Mouse (Mus musculus) kidney, embryonic 14.5 days (tissue): ENCODE measurements at regions not wholly inside any gene's neighbourhood (a gene's known extent, or its start where the extent isn't known, plus 50 kb on each side); places are given as distances from the start of the nearest gene placed in this dataset.

Experiments
- ATAC-seq: fragments of 200-750 bp; cut with Nextera tagmentation; 2 replicates; pipeline ENCODE4 v1.8.0; 2017; ENCODE audit warnings: moderate number of reproducible peaks, mild to moderate bottlenecking, moderate TSS enrichment, moderate library complexity; ENCODE audit not compliant: low FRiP score, low TSS enrichment
- H3K27ac ChIP-seq: fragments of 300-500 bp; sonication (generic); 2 replicates; pipeline ENCODE4 v1.5.1; 2014; ENCODE audit warnings: low read depth, mild to moderate bottlenecking, low read length, moderate library complexity, mixed read lengths
- H3K27me3 ChIP-seq: fragments of 300-500 bp; sonication (generic); 2 replicates; pipeline ENCODE4 v1.6.1; 2014; ENCODE audit warnings: mild to moderate bottlenecking, low read length; ENCODE audit not compliant: control insufficient read depth, insufficient read depth
- H3K36me3 ChIP-seq: fragments of 300-500 bp; sonication (generic); 2 replicates; pipeline ENCODE4 v1.6.1; 2014; ENCODE audit warnings: low read length, mixed read lengths; ENCODE audit not compliant: control insufficient read depth, insufficient read depth
- H3K4me1 ChIP-seq: fragments of 300-500 bp; sonication (generic); 2 replicates; pipeline ENCODE4 v1.6.1; 2014; ENCODE audit warnings: low read length, mixed read lengths; ENCODE audit not compliant: control insufficient read depth, insufficient read depth
- H3K4me2 ChIP-seq: fragments of 300-500 bp; sonication (generic); replicated peaks from 2 replicates; pipeline ENCODE4 v1.6.1; 2014; ENCODE audit warnings: low read depth, mild to moderate bottlenecking, low read length
- H3K4me3 ChIP-seq: fragments of 300-500 bp; sonication (generic); 2 replicates; pipeline ENCODE4 v1.5.1; 2014; ENCODE audit warnings: mild to moderate bottlenecking, low read length
- H3K9ac ChIP-seq: fragments of 300-500 bp; sonication (generic); 2 replicates; pipeline ENCODE4 v1.6.1; 2014; ENCODE audit warnings: low read depth, mild to moderate bottlenecking, low read length, moderate library complexity
- H3K9me3 ChIP-seq: fragments of 300-500 bp; sonication (generic); 2 replicates; pipeline ENCODE4 v1.6.1; 2016; ENCODE audit warnings: low read length; ENCODE audit not compliant: control insufficient read depth
- WGBS: fragments of 180-500 bp; shearing (Covaris S2); extraction: QIAGEN DNeasy Blood & Tissue Kit; methylation state at CpG from one replicate; pipeline ENCODE4 v1.1.7; 2014; 5-methylcytosine and 5-hydroxymethylcytosine counted together

DNA sequence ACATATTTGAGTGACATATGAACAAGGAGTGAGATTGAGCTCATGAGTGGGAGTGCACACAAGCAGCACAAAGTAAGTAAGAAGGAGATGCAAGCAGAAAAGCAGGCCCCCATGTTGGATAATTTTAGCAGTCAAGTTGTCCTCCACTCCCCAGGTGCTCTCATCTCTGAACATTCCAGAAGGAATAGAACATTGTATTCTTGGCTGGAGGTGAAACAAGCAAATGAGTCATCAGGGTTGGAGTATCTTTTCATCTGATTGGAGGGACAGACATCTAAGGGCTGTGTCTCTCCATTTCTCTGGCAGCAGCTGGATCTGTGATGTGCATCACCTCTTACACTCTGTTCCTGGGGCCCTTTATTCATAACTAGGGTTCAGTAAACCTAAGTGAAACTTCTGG lies 122.7 kb downstream of the Cldn1 start:
- Histone ChIP-seq H3K4me1 (no peaks in the 10 kb centered on the region), H3K4me2 (no peak overlapping the region), H3K27me3 (no peaks in the 10 kb centered on the region), H3K36me3 (no peaks in the 10 kb centered on the region), H3K9ac (no peak overlapping the region), H3K9me3 (no peaks in the 10 kb centered on the region), H3K4me3 (no peak overlapping the region), H3K27ac (no peak overlapping the region)
- no peak for ATAC-seq

GRCm38 (mm10) chr16:26247926-26248325 lies 123.7 kb downstream of the Cldn1 start:
- Histone ChIP-seq H3K9ac (no peak overlapping the region), H3K4me1 (no peaks in the 10 kb centered on the region), H3K27ac (no peak overlapping the region), H3K4me3 (no peak overlapping the region), H3K9me3 (no peaks in the 10 kb centered on the region), H3K36me3 (no peaks in the 10 kb centered on the region), H3K4me2 (no peak overlapping the region), H3K27me3 (no peaks in the 10 kb centered on the region)
- WGBS, result 81% methylated on average over 1 of the region's 1 CpGs
- ATAC-seq, result no peak

- Histone ChIP-seq H3K9ac (no peak overlapping the region), H3K27me3 (no peaks in the 10 kb centered on the region)
Measured at GRCm38 (mm10) chr16:26235239-26235638, 129.7 kb upstream of the P3h2 start.

DNA sequence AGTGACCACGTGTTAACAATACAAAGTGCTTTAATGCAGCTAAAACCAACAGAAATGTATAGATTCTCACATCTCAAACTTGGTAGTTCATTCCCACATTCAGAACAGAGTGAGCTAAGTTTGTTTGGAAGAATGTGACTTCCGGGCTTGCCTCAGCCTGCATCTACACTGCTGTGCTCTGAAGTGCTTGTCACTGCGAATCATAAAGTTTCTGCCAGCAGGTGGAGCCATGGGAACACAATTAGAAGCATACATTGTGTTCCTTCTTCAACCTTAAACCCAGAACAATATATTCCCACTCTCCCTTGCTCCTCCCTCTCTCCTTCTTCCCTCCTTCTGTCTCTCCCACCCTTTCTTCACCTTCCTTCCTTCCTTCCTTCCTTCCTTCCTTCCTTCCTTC lies 128.5 kb upstream of the P3h2 start:
- 9% methylated on average over 3 of the region's 3 CpGs for WGBS
- H3K27me3 ChIP-seq, result no peaks in the 10 kb centered on the region
- no peak overlapping the region for H3K4me3 ChIP-seq
- ATAC-seq, result peak; percentile 89; the same call in 1 of the 2 replicates
- no peaks in the 10 kb centered on the region for H3K4me1 ChIP-seq
- H3K9me3 ChIP-seq, result no peaks in the 10 kb centered on the region
- H3K4me2 ChIP-seq, result no peak overlapping the region
- H3K9ac ChIP-seq, result no peak overlapping the region
- no peak overlapping the region for H3K27ac ChIP-seq
- no peaks in the 10 kb centered on the region for H3K36me3 ChIP-seq

More at GRCm38 (mm10) chr16:26235239-26235638, 129.7 kb upstream of the P3h2 start:
- Histone ChIP-seq H3K9me3 (no peaks in the 10 kb centered on the region), H3K36me3 (no peaks in the 10 kb centered on the region), H3K4me1 (no peaks in the 10 kb centered on the region), H3K27ac (no peak overlapping the region), H3K4me2 (no peak overlapping the region), H3K4me3 (no peak overlapping the region)
- no peak for ATAC-seq

GRCm38 (mm10) chr16:26231110-26231509 lies 125.5 kb upstream of the P3h2 start:
- Histone ChIP-seq H3K27ac (no peak overlapping the region), H3K9ac (no peak overlapping the region), H3K36me3 (no peaks in the 10 kb centered on the region), H3K4me3 (no peak overlapping the region), H3K4me2 (no peak overlapping the region), H3K9me3 (no peaks in the 10 kb centered on the region), H3K27me3 (no peaks in the 10 kb centered on the region), H3K4me1 (no peaks in the 10 kb centered on the region)
- 89% methylated on average over 1 of the region's 1 CpGs for WGBS
- ATAC-seq, result no peak

GRCm38 (mm10) chr16:26211418-26211817 lies 105.8 kb upstream of the P3h2 start:
- Histone ChIP-seq H3K4me1 (no peaks in the 10 kb centered on the region), H3K27me3 (no peaks in the 10 kb centered on the region), H3K4me3 (no peak overlapping the region), H3K4me2 (no peak overlapping the region), H3K9ac (no peak overlapping the region), H3K36me3 (no peaks in the 10 kb centered on the region), H3K9me3 (peaks cover 5% of the 10 kb centered on the region; the same call in 1 of the 2 replicates), H3K27ac (no peak overlapping the region)
- 85% methylated on average over 3 of the region's 3 CpGs for WGBS
- ATAC-seq, result no peak

DNA sequence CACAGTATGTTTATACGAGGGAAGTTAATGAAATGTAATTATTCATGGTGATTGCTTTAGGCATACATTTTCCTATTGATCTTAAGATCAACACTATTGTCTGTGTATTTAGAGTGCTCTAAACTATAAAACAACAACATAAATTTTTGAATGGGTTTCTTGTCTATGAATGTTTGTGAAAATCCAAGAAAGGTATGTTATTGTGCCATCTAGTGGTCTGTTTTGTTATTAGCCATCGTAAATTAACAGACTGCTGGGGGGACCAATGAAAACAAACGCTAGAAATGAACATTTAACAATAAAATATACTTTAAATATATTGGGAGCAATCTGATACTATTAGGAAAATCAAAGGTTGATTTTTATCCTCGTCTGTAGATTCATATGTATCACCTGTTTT lies 93.5 kb upstream of the P3h2 start:
- WGBS, result 22% methylated on average over 4 of the region's 4 CpGs
- Histone ChIP-seq H3K9ac (no peak overlapping the region), H3K9me3 (no peaks in the 10 kb centered on the region), H3K27me3 (no peaks in the 10 kb centered on the region), H3K4me3 (no peak overlapping the region), H3K27ac (no peak overlapping the region), H3K4me2 (no peak overlapping the region), H3K36me3 (no peaks in the 10 kb centered on the region), H3K4me1 (no peaks in the 10 kb centered on the region)
- ATAC-seq, result no peak

DNA sequence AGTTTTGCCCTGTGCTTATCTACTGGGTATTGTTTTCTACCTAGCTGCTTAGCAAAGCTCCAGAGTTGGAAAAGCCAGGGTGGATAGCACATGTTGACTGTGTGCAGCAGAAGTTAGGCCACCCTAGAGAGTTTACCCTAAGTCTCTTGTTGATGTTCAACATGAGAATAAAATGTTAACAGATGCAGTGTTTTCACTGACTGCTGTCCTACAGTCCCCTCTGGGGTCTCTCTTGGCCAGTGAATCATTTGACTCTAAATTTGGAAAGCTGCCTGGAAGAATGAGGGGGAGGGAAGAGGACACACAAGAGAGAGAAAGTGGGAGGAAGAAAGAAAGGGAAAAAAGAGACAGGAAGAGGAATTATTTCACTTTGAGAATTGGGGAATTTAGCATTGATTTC lies 90.8 kb upstream of the P3h2 start:
- ATAC-seq, result no peak
- no peaks in the 10 kb centered on the region for H3K9me3 ChIP-seq

DNA sequence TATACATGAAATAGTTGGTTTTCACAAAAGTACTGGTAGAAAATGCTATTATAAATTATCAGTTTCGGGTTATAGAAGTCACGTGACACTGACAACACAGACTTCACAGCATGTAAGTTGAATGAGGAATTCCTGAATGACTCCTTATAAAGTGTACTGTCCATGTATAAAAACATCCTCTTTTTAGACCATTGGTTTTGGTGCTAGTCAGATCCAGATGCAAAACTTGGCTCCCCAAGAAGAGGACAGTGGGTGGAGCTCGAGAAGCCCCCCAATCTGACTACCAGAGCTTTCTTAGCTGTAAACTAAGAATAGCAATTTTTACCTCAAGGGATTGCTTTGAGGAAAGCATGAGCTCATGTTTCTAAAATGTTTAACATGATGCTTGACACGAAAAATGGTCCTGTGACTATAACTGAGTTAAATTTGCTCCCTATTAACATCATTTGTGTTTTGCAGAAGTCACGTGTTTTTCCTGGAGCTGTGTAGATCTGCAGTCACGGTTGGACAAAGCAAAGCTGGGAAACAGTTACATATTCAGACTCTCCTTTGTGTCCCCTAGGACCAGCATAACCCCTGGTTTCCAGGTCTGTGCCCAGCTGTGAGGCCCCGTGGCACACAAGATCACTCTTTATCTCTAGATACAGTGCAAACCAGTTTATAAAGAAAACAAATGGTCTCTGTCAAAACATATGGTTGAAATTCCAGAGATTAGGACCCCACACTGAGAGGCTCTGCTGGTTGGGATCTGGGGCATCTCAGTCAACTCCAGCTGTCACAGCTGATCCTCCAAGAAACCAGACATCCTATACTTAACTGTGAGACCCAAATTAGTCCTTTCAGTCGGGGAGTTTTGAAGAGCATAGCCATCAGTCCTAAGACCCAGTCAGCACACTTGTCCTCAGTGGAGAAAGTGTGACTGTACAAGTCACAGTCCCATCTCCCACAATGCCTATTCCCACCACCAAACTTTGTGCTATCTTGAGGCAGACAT lies 80.0 kb upstream of the P3h2 start:
- Histone ChIP-seq H3K4me3 (no peak overlapping the region), H3K9me3 (no peaks in the 10 kb centered on the region), H3K4me2 (no peak overlapping the region), H3K4me1 (0 out of 2 replicates have a peak, but pooled peaks cover 5% of the 10 kb centered on the region), H3K36me3 (no peaks in the 10 kb centered on the region), H3K27ac (no peak overlapping the region), H3K27me3 (no peaks in the 10 kb centered on the region), H3K9ac (no peak overlapping the region)
- peak; percentile 43; the same call in 1 of the 2 replicates for ATAC-seq
- 47% methylated on average over 8 of the region's 8 CpGs for WGBS

More for the DNA sequence above, 90.8 kb upstream of the P3h2 start:
- Histone ChIP-seq H3K4me2 (no peak overlapping the region), H3K27me3 (no peaks in the 10 kb centered on the region), H3K9ac (no peak overlapping the region), H3K4me3 (no peak overlapping the region), H3K4me1 (no peaks in the 10 kb centered on the region), H3K27ac (no peak overlapping the region), H3K36me3 (no peaks in the 10 kb centered on the region)
